Mouse (Mus musculus) gastrocnemius, postnatal 25 days (tissue): ENCODE data around the gene Tex19.1. TPM values are rescaled to one million over a fixed set of nuclear protein-coding genes. Genes with fewer than 3 reads are reported as not detected.
"Not testable (repeated sequence)": the region's sequence is repeated elsewhere in the genome, so short reads cannot be mapped to it uniquely, and the experiment has no call there.

Experiments used
- DNase-seq: peaks from one replicate; pipeline ENCODE4 v3.0.0; 2022
- long read RNA-seq, 2 experiments: library from polyadenylated mRNA; stranded (forward); transcript quantifications; one replicate each; pipeline ENCODE4 v2.0.0; 2021
- total RNA-seq, 2 experiments: library from RNA; stranded (reverse); gene quantifications; 1 replicate in 1 of 2; 2 replicates in 1 of 2; pipeline ENCODE4 v1.2.3; 2021

Tex19.1 gene
- total RNA-seq, result not detected
- long read RNA-seq, experiment 1, result 0 reads
- long read RNA-seq, experiment 2, result 0 reads

DNA sequence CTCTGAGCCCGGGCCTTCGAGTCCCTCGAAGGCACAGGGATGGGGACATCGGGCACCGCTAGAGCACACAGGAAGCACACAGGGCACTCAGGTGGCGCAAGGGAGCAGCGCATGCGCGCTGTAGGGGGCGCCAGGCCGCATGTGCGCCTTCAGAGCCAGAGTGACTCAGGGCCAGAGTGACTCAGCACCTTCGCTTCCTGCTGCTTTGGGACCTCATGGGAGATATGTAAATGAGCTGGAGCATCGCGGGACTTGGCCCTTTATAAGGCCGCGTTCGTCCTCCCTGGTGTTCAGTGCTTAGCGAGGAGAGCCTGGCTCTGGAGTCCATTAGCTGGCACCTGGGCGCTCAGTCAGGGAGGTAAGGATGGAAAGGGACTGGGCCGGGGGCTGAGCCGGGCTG lies at the start of gene Tex19.1:
Gene Tex19.1, plus strand, starts transcription at position 279 of the 400 bp plus-strand sequence.
- DNase-seq, result no peak

DNA sequence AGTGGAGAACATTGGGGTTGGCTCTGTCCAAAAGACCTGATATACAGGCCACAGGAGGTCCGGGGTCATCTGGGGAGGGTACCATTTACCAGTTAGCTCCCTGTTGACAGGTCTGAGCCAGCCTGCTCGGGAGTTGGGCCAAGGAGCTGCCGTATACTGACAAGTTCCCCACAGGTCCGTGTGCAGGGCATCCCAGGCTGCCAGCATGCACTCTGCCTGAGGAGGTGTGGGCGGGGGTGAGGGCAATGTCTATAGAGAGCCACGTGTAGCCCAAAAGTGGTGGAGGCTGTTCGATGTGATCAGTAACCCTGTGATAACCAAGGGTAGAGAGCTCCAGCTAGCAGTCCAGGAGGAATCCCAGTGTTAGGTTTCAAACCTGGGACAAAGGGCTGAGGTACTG lies 46.2 kb upstream of the Tex19.1 start:
- DNase-seq, result no peak

DNA sequence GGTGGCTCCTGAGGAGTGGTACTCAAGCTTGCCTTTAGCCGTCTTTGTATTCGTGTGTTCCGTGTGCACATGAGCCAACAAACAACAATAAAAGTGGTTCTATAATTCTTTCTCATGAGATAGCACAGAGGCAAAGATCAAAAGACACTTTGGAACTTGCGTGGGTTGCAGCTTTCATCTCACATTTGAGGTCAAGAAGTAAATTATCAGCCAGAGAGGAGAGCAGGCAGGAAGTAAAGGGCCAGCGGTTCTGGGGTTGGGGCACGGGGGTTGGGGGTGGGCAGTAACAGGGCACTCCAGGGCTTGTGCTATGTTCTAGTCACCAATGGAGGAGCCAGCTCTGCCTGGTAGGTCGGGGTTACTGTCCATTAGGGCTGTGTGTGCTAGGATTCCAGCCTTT lies 45.3 kb upstream of the Tex19.1 start:
- no peak for DNase-seq

- DNase-seq, result no peak
Measured at GRCm38 (mm10) chr11:121101124-121101805, 44.7 kb upstream of the Tex19.1 start.

DNA sequence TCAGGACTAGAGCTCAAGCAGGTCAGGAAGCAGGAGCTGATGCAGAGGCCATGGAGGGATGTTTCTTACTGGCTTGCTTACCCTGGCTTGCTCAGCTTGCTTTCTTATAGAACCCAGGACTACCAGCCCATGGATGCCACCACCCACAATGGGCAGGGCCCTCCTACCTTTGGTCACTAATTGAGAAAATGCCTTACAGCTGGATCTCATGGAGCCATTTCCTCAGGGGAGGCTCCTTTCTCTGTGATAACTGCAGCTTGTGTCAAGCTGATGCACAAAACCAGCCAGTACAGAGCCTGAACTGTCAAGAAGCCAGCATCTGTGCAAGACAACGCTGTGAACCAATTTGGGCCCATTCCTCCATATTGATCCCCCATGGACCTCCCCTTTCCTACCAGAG lies 38.7 kb upstream of the Tex19.1 start:
- DNase-seq, result not testable (repeated sequence)

GRCm38 (mm10) chr11:121108061-121108460 lies 37.9 kb upstream of the Tex19.1 start:
- no peak for DNase-seq

DNA sequence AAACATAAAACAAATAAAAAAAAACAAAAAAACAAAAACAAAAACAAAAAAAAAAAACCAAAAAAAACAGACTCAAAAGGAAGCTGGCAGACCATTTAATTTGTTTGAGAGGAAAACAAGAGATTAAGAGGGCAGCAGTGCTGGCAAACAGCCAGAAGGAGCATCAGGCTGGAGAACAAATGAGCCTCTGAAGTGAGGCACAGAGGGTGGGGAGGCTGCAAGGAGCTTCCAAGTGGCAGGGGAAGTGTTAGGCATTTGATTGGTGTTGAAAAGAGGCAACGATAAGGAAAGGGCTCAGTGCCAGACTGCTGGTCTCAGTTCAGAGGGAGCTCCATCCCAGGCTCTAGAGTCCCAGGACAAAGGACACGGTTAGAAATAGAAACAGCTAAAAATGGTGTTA lies 36.0 kb upstream of the Tex19.1 start:
- no peak for DNase-seq

DNA sequence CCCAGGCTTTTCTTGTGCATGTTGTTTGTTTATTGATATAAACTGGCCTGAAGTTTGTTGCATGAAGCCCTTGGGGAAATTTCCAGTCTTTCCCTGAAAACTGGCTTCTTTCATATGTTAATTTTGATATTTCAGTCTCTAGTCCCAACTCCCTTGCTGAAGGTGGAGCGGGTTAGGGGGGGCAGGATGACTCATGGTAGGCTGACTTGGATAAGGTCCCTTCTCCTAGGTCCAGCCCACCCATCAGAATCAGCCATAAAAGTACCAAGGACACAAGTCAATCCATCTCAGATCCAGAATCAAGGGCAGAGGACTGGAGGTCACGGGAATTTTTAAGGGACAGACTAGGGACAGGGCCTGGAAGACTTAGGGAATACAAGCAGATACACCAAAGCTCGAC lies 34.9 kb upstream of the Tex19.1 start:
- no peak for DNase-seq

- DNase-seq, result no peak
Measured at GRCm38 (mm10) chr11:121111601-121112000, 34.3 kb upstream of the Tex19.1 start.

DNA sequence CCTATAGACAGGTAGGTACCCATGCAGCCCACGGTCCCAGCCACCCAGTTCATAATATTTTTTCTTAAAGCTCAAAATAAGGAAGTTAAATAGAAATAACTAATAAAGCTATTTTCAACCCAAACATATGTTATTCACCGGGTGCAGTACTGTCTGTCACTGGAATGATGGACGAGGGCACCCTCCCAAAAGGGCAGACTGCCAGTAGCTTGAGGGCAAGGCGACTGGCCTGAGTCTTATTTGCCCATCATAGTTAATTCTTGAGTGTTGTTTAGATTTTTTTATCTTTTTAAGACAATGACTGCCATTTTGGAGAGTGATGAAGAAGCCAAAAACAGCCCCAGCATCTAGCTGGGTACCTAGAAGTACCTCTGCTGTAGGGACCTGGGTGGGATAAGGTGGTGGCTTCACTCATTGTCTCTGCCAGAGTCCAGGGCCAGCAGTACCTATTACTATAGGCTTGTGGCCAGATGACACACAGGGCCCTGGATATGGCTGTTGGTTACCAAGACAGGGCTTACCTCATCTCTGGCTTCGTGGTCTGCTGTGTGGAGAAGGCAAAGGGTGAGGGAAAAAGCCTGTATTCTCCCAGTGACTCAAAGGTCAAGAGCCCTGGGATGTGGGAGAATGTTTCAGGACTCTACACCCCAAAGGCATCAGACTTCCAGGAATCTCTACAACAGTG lies 33.7 kb upstream of the Tex19.1 start:
- DNase-seq, result no peak

DNA sequence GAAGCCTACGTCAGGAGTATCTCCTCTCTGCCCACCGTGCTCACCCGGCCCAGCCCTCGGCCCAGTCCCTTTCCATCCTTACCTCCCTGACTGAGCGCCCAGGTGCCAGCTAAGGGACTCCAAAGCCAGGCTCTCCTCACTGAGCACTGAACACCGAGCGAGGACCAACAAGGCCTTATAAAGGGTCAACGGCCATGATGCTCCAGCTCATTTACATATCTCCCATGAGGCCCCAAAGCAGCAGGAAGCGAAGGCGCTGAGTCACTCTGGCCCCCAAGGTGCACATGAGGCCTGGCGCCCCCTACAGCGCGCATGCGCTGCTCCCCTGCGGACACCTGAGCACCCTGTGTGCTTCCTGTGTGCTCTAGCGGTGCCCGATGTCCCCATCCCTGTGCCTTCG lies 27.8 kb upstream of the Tex19.1 start:
- no peak for DNase-seq

GRCm38 (mm10) chr11:121118577-121118976 lies 27.4 kb upstream of the Tex19.1 start, which contains the start of gene Tex19.2:
TSS of gene Tex19.2 (minus strand) at chr11:121118677.
- DNase-seq, result no peak

- DNase-seq, result no peak
Measured at GRCm38 (mm10) chr11:121121151-121121550, 24.8 kb upstream of the Tex19.1 start.

- DNase-seq, result no peak
Measured at GRCm38 (mm10) chr11:121122024-121122670, 23.8 kb upstream of the Tex19.1 start.

- no peak for DNase-seq
Measured at GRCm38 (mm10) chr11:121123438-121123837, 22.5 kb upstream of the Tex19.1 start.

DNA sequence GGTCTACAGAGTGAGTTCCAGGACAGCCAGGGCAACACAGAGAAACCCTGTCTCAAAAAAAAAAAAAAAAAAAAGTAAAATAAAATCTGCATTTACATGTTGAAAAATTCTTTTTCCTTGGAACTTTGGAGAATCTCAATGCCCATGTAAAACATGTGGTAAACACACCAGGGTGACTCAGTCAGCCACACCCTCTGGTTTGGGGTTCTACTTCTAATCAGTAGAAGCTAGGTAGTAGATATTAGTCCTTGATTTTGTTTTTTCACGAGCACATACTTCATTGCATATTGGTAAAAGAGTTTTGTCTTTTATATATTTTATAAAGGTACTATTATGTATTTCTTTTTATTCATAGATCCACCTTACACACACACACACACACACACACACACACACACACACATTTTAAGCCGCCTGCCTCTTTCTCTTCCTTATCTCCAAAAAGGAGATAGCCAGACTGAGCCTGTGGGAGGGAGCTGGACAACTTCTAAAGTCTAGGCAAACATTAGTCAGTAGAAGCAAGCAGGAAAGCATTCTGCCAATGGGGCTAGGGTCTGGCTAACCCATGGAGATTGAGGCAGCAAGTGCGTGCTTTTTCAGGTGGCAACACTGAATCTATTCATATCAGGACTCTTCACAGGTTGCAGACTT lies 20.3 kb upstream of the Tex19.1 start:
- no peak for DNase-seq

DNA sequence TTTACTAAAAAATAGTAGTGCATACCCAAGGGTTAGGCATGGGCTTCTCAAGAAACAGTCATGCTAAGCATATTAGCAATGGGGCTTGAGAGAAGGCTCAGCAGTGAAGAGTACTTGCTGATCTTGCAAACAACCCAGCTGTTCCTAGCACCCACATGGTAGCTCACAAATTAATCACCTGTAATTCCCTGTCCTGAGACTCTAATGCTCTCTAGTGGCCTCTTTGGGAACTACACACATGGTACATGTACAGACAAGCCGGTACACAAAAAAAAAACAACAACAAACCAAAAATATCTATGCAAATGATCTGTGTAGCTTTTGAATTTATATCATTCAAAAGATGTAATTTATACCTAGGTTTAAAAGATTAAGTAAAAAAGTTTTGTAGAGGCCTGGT lies 19.5 kb upstream of the Tex19.1 start:
- DNase-seq, result no peak

- DNase-seq, result no peak
Measured at GRCm38 (mm10) chr11:121127441-121127840, 18.5 kb upstream of the Tex19.1 start.

GRCm38 (mm10) chr11:121129616-121130015 lies 16.3 kb upstream of the Tex19.1 start:
- no peak for DNase-seq

DNA sequence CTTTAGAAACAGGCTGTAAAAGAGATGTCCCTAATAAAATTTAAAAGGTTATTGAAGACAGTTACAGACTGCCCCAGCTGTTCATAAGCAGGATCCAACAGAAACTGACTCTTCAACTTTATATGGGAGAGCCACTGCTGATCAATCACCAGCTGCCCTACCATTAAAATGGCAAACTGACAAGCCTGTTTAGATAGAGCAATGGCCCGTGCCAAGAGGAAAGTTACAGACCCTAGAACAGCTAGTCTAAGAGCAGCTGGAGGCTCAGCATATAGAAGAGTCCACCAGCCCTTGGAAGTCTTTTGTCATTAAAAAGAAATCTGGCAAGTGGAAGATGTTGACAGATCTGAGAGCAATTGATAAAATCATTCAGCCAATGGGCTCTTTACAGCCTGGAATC lies 11.3 kb upstream of the Tex19.1 start:
- DNase-seq, result no peak

GRCm38 (mm10) chr11:121137682-121138081 lies 8.3 kb upstream of the Tex19.1 start:
- no peak for DNase-seq

DNA sequence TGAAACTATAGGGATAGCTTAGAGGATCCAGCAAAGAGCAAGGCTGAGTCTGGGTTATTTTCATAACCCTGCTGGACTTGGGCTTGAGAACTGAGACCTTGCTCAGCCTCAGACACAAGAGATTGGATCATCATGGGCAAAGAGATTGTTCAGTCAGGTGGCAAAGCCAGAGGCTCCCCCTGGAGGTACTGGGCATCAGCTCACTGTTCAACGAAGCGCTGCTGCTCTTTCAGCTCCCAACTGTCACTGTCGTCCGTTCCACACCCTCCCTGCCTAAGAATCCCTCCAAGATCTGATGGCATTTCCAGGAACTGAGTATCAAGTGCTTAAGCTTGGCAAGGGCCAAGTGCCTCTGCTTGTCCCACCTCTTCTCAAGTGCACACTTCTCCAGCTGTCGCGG lies 7.2 kb upstream of the Tex19.1 start:
- DNase-seq, result peak; percentile 27
